Mouse (Mus musculus) thymus, postnatal 10 days (tissue): ENCODE results near the gene Olfr992.
"Not testable (repeated sequence)": the region's sequence is repeated elsewhere in the genome, so short reads cannot be mapped to it uniquely, and the experiment has no call there.

Source experiments
- DNase-seq, 2 experiments: peaks; one replicate each; pipeline ENCODE4 v3.0.0; 2021; ENCODE audit warnings: low spot score in 2 of 2

Olfr992 gene

DNA sequence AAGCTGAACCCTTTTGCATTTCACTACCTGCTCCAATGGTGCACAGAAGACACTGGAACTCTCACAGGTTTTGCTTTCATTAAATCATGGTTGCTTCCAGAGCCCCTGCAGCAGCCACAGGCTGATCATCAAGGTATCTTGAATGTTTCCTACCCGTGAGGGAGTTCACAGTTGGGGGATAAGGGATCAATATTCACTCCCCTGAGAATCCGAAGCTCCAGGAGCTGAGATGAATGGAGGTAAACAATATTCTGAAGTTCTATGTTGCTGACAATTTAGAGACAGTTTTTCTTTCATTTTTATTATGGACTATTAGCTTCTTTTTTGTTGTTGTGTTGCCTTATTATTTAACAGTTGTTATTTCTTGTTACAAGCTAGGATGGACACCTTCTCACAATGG is at the start of gene Olfr992:
Gene Olfr992 (minus strand): TSS at position 101 of the 400 bp plus-strand sequence.
- no peak for DNase-seq

DNA sequence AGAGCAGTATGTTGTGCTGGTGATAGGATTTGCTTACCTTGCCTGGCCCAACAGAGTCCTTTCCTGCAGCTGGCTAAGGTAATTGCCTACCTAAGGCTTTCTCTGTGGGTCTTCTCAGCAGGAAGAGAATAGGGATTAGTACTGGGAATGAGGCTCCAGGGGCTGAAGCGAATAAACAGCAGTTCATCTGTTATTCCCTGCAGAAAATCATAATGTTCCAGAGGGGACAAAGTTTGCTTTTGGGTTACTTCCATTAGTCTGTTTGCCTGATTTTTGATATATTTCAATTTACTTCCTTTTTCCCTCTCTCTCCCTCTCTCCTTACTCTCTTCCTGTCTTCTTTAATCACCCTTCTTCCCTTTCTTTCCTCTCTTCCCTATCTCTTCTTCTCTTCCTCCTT is 34.3 kb upstream of the Olfr992 start, which contains the start of gene Olfr995:
Gene Olfr995 (minus strand): TSS at position 101 of the 400 bp plus-strand sequence.
- DNase-seq: no peak

DNA sequence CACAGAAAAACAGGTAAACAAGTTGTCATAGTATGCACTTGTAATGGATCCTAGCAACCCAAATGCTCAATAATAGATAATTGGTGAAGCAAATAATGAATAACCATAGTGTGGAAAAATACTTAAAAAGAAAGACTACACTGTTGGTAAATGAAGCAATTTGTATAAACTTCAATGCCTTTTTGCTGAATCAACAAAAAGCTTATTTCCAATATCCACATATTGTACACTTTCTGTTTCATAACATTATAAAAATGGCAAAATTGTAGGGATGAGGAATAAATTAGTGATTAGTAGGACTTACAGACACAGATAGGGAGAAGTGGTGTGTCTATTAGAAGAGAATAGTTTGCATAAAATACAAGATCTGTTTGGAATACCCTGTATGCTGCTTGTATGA is 33.3 kb upstream of the Olfr992 start:
- DNase-seq: no peak

DNA sequence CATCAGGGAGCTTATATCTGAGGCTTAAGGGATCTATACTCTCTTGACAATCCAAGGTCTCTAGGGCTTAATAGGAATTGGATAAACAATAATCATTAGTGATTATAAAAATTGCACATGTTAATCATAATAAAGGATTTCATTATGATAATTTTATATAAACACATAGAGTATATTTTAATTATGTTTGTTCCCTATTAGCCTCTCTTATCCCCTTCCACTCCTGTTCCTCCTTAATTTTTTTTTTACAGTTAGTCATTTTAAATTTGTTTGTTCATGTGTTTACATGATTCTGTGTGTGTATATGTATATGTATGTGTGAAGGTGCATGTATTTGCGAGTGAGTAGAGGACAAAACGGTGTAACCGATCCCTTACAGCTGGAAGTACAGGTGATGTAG is 27.1 kb upstream of the Olfr992 start, which contains the start of gene Olfr994:
Gene Olfr994 (minus strand): TSS at position 101 of the 400 bp plus-strand sequence.
- DNase-seq: no peak

DNA sequence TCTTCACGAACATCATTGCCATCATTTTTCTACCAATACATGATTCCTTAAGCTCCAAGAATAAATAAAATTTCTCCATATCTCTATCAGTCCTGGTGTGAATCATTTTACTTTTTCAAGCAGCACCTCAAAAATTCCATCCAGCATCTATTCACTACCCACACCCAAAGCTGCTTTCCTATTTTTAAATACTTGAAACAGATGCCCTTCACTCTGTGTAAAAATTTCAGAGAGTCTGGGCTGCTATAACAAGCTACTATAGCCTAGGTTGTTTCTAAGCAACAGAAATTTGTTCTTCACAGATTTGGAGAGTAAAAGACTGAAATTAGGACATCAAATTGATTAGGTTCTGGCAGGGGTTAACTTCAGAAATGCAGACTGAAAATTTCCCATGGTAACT is 16.6 kb upstream of the Olfr992 start:
- no peak for DNase-seq

DNA sequence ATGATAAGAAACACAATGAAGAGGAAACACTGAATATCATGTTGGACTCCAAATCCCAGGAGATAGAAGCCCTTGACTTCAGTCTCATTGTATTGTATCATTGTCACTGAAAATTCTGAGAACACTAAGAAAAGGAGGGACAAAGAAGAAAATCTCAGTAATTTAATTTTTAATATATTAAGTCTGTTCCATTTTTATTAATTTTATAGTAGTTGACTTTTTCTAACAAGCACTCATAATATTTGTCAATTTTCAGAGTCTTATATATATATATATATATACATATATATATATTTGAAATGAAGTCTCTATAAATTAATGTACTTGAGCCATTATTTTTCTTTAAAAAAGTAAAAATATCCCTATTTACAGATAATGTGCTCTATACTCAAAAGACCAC is 5.5 kb upstream of the Olfr992 start, which contains the start of gene Olfr993:
Gene Olfr993 (minus strand): TSS at position 101 of the 400 bp plus-strand sequence.
- no peak for DNase-seq

DNA sequence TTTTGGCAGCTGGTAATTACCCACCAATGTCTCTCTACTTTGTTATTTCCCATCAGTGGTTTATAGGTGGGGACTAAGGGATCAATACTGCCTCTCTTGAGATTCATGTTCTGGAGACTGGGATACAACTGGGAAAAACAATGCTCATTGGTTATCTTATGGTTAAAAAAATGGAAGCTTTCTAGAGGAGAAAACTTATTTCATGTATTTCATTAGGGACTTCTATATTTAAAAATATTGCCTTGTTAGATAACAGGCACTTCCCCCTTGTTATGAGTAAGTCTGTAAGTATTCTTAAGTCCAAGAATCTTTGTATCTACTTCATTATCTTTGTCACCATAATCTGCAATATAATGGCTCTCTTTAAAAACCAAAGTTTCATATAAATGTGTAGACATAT is 46.1 kb downstream of the Olfr992 start, which contains the start of gene Olfr988:
Gene Olfr988 (minus strand): TSS at position 101 of the 400 bp plus-strand sequence.
- DNase-seq: not testable (repeated sequence)
